Mouse (Mus musculus) ES-Bruce4 (cell line): Measurements from ENCODE around the gene Parn.

Experiments
- CTCF ChIP-seq: IDR thresholded peaks from one replicate; pipeline ENCODE4 v1.8.1; 2011; ENCODE audit warnings: low read depth, low read length
- POLR2A ChIP-seq: IDR thresholded peaks from one replicate; pipeline ENCODE4 v1.8.1; 2011; ENCODE audit warnings: low read length; ENCODE audit not compliant: insufficient read depth

DNA sequence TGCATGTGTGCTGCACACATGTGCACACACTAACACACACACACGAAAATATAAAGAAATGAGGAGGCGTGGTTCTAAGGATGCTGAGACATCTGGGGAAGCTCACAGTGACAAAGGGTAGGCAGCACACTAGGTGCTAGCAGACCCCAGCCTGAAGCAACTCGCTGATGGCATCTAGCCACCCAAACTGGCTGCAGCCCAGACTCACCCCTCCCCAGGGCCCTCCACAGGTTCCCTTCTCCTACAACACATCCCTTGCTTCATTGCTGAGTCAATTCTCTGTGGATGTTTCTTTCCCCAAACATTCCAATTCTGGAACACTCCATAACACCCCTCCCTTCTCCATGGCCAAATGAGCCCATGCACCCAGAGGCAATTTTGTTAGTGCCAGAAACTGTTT, 175.0 kb downstream of the Parn start:
- no peak for TF ChIP-seq CTCF
- no peak for TF ChIP-seq POLR2A
